Mouse (Mus musculus): Measurements from ENCODE around the gene Tas2r125. TPM values are rescaled to one million over a fixed set of nuclear protein-coding genes. Genes with fewer than 3 reads are reported as not detected.

The Tas2r125 gene
- total RNA-seq (2023), result not detected

GRCm38 (mm10) chr6:132909351-132909750 is at the start of gene Tas2r125:
Gene Tas2r125, plus strand, starts transcription at chr6:132909651.

DNA sequence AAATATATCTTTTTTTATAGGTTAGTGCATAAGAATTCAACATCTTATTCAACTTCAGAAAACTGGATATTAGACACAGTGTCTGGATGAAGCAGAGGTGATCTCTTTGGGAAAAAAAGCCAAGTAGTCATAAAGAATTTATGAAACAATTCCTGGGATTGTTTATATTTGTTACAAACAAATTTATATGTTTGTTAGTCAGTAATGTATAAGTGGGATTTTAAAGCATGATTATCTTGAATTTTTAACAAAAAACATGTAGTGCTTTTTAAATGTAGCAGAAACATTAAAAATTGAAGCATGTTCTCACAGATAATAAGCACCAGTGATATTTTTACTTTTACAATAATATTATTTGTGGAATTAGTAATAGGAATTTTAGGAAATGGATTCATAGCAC is 41.7 kb upstream of the Tas2r125 start, which contains the start of gene Tas2r110:
Gene Tas2r110 (plus strand): TSS at position 301 of the 400 bp plus-strand sequence.

GRCm38 (mm10) chr6:132892711-132893110 is 16.7 kb upstream of the Tas2r125 start, which contains the start of gene Tas2r113:
Gene Tas2r113, plus strand, starts transcription at chr6:132893011.

DNA sequence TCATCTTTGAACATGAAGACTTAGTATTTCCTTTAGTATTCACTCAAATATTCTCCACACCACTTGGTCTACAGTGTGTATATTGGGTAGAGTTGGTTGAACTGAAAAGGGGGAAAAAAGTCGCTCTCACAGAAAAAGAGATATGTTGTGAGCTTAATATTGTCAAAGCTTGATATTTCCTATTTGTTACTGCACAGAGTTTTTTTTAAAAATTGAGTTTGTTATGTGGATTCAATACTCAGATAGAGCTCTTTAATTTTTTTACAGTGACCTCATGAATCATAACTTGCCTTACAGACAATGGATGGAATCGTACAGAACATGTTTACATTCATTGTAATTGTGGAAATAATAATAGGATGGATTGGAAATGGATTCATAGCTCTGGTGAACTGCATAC is 41.4 kb downstream of the Tas2r125 start, which contains the start of gene Tas2r129:
Gene Tas2r129 (plus strand): TSS at position 301 of the 400 bp plus-strand sequence.

DNA sequence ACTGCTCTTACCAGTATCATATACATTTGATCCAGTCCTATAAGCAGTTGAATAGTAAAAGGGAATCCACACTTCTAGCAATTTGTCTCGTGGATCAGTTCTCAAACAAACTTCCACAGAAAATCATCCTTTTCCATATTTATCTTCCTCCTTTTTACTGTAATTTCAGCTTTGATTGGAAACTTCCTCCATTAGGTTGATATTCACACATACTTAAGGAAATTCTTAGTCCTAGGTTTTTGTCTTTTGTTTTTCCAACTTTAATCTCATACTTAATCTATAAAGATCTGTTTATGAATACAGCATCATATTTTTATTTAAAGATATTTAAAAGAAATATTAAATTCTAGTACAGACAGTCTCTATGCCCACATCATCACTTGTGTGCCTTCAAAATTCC is 48.4 kb downstream of the Tas2r125 start, which contains the start of gene Tas2r131:
Gene Tas2r131 (minus strand): TSS at position 101 of the 400 bp plus-strand sequence.

Other genes with a start within 250 kb of the Tas2r125 start
- not detected for gene Tas2r121, start 208.6 kb upstream of the Tas2r125 start, total RNA-seq (2023)
- gene Tas2r122, start 197.7 kb upstream of the Tas2r125 start, total RNA-seq (2023), result not detected
- not detected for gene Tas2r115, start 171.6 kb upstream of the Tas2r125 start, total RNA-seq (2023)
- gene Tas2r124, start 154.9 kb upstream of the Tas2r125 start, total RNA-seq (2023), result not detected
- gene Tas2r102, start 147.5 kb upstream of the Tas2r125 start, total RNA-seq (2023), result not detected
- gene Tas2r136, start 131.5 kb upstream of the Tas2r125 start, total RNA-seq (2023), result not detected
- gene Tas2r117, start 106.8 kb upstream of the Tas2r125 start, total RNA-seq (2023), result not detected
- not detected for gene Tas2r123, start 62.5 kb upstream of the Tas2r125 start, total RNA-seq (2023)
- not detected for gene Tas2r116, start 54.2 kb upstream of the Tas2r125 start, total RNA-seq (2023)
- gene Tas2r110, start 41.6 kb upstream of the Tas2r125 start, total RNA-seq (2023), result not detected
- not detected for gene Tas2r113, start 16.6 kb upstream of the Tas2r125 start, total RNA-seq (2023)
- gene Tas2r129, start 41.5 kb downstream of the Tas2r125 start, total RNA-seq (2023), result not detected
- not detected for gene Tas2r131, start 48.3 kb downstream of the Tas2r125 start, total RNA-seq (2023)
- gene Tas2r109, start 71.3 kb downstream of the Tas2r125 start, total RNA-seq (2023), result not detected
- gene Tas2r103, start 127.5 kb downstream of the Tas2r125 start, total RNA-seq (2023), result not detected
- gene Tas2r140, start 146.2 kb downstream of the Tas2r125 start, total RNA-seq (2023), result not detected
- 19.2 TPM for gene Smim10l1, start 195.3 kb downstream of the Tas2r125 start, total RNA-seq (2023)